Comparison of ENCODE assay signal across 12 mouse cellular contexts in genomic region chr9:63942608-63942982, GRCm38 (mm10).
DNase-seq lines count a peak whose midpoint lies in the region; ATAC-seq and TF ChIP-seq lines count a peak whose summit lies in the region.
"Had no signal": no experiment of that assay in that cellular context is flagged by ENCODE, and none has a peak within 500 bp of the region (broad histone marks: within the 10 kb centered on the region; RNA-seq: fewer than 3 reads in every experiment).

No protein-coding gene starts in this region.

- H3K4me2 ChIP-seq in heart, embryonic 12.5 days = no peak overlapping the region
- no peak overlapping the region for H3K4me2 ChIP-seq in lung, embryonic 14.5 days
- no peak overlapping the region for H3K4me2 ChIP-seq in embryonic facial prominence, embryonic 15.5 days (replicated peaks)
- H3K4me2 ChIP-seq in midbrain, embryonic 16.5 days (ENCODE audit: low read length) = no peak overlapping the region

- 13% methylated on average over 2 of the region's 2 CpGs for WGBS in heart, embryonic 12.5 days
- 51% methylated on average over 2 of the region's 2 CpGs for WGBS in lung, embryonic 14.5 days
- 32% methylated on average over 2 of the region's 2 CpGs for WGBS in embryonic facial prominence, embryonic 15.5 days
- WGBS in midbrain, embryonic 16.5 days = 70% methylated on average over 2 of the region's 2 CpGs

- no peak for DNase-seq in heart, postnatal 14 days
- no peak for DNase-seq in lung, embryonic 14.5 days
- DNase-seq in lung, postnatal 25 days (ENCODE audit: low spot score) = no peak
- DNase-seq in urinary bladder, adult 18-20 months (ENCODE audit: low spot score in 2 of 2) = no peak
- DNase-seq in thymus, postnatal 4 days = no peak
- DNase-seq: cerebellum, adult 9-10 months; kidney, postnatal 10 days; right cerebral cortex, postnatal 25 days had no signal

- peak overlapping the region; percentile 88 for H3K27ac ChIP-seq in heart, embryonic 12.5 days (ENCODE audit: poor library complexity, severe bottlenecking)
- H3K27ac ChIP-seq in lung, embryonic 14.5 days (ENCODE audit: low read depth) = 0 out of 2 replicates have a peak overlapping the region, but pooled peaks have one; percentile 32
- H3K27ac ChIP-seq in embryonic facial prominence, embryonic 15.5 days (replicated peaks) = peak overlapping the region; percentile 17; the same call in 1 of the 2 replicates
- H3K27ac ChIP-seq in midbrain, embryonic 16.5 days (ENCODE audit: low read length) = 0 out of 2 replicates have a peak overlapping the region, but pooled peaks have one; percentile 25
- H3K27ac ChIP-seq: left cerebral cortex, adult 2 months had no signal

- H3K9ac ChIP-seq in heart, embryonic 12.5 days = no peak overlapping the region; the same call in 1 of the 2 replicates
- no peak overlapping the region for H3K9ac ChIP-seq in lung, embryonic 14.5 days
- H3K9ac ChIP-seq in embryonic facial prominence, embryonic 15.5 days = no peak overlapping the region
- H3K9ac ChIP-seq in midbrain, embryonic 16.5 days (ENCODE audit: low read depth, low read length) = no peak overlapping the region

- TF ChIP-seq CTCF in lung, embryonic 14.5 days (IDR thresholded peaks at IDR 0.05; ENCODE audit: low read depth) = no peak

- H3K4me3 ChIP-seq in heart, embryonic 12.5 days = no peak overlapping the region
- H3K4me3 ChIP-seq in lung, embryonic 14.5 days (ENCODE audit: low read depth, low read length) = no peak overlapping the region
- no peak overlapping the region for H3K4me3 ChIP-seq in embryonic facial prominence, embryonic 15.5 days (replicated peaks)
- H3K4me3 ChIP-seq in midbrain, embryonic 16.5 days (ENCODE audit: low read depth, low read length) = no peak overlapping the region
- H3K4me3 ChIP-seq: left cerebral cortex, adult 2 months had no signal

- H3K27me3 ChIP-seq in heart, embryonic 12.5 days (replicated peaks) = no peaks in the 10 kb centered on the region
- H3K27me3 ChIP-seq in lung, embryonic 14.5 days (ENCODE audit: insufficient read depth, low read length) = no peaks in the 10 kb centered on the region
- H3K27me3 ChIP-seq in embryonic facial prominence, embryonic 15.5 days = no peaks in the 10 kb centered on the region
- H3K27me3 ChIP-seq in midbrain, embryonic 16.5 days (ENCODE audit: control insufficient read depth, insufficient read depth, low read depth, low read length) = no peaks in the 10 kb centered on the region

- H3K9me3 ChIP-seq in heart, embryonic 12.5 days (replicated peaks) = no peaks in the 10 kb centered on the region
- H3K9me3 ChIP-seq in lung, embryonic 14.5 days (ENCODE audit: low read depth, low read length) = no peaks in the 10 kb centered on the region
- no peaks in the 10 kb centered on the region for H3K9me3 ChIP-seq in embryonic facial prominence, embryonic 15.5 days (replicated peaks)
- H3K9me3 ChIP-seq in midbrain, embryonic 16.5 days (replicated peaks; ENCODE audit: control insufficient read depth, low read length, poor library complexity, severe bottlenecking) = no peaks in the 10 kb centered on the region

- H3K4me1 ChIP-seq in heart, embryonic 12.5 days (replicated peaks) = peaks cover 51% of the 10 kb centered on the region
- H3K4me1 ChIP-seq in lung, embryonic 14.5 days (ENCODE audit: insufficient read depth) = peaks cover 10% of the 10 kb centered on the region; the same call in 1 of the 2 replicates
- H3K4me1 ChIP-seq in embryonic facial prominence, embryonic 15.5 days = peaks cover 16% of the 10 kb centered on the region
- peaks cover 11% of the 10 kb centered on the region; the same call in 1 of the 2 replicates for H3K4me1 ChIP-seq in midbrain, embryonic 16.5 days (ENCODE audit: control insufficient read depth, insufficient read depth, low read length)

- H3K36me3 ChIP-seq in heart, embryonic 12.5 days = no peaks in the 10 kb centered on the region
- H3K36me3 ChIP-seq in lung, embryonic 14.5 days (ENCODE audit: insufficient read depth) = no peaks in the 10 kb centered on the region
- no peaks in the 10 kb centered on the region for H3K36me3 ChIP-seq in embryonic facial prominence, embryonic 15.5 days
- no peaks in the 10 kb centered on the region for H3K36me3 ChIP-seq in midbrain, embryonic 16.5 days (ENCODE audit: control insufficient read depth, insufficient read depth, low read length)

- peak; percentile 42 for ATAC-seq in heart, embryonic 12.5 days (ENCODE audit: insufficient number of reproducible peaks, low FRiP score)
- peak; percentile 35; the same call in 1 of the 2 replicates for ATAC-seq in lung, embryonic 14.5 days (ENCODE audit: insufficient read depth)
- no peak for ATAC-seq in embryonic facial prominence, embryonic 15.5 days (ENCODE audit: insufficient number of reproducible peaks, low FRiP score, low TSS enrichment, low read depth)
- peak; percentile 8; the same call in 1 of the 2 replicates for ATAC-seq in midbrain, embryonic 16.5 days

- intact Hi-C loops in heart, postnatal 14 days (cut with DNase I) = no loop called here

Comparison
In these comparisons a context has a peak if more than half of its experiments do, and no peak if none do; other contexts are left out.
1. H3K27ac ChIP-seq: peak in every context shown above with its lines; median percentile 88 in heart, embryonic 12.5 days; 32 in lung, embryonic 14.5 days; 25 in midbrain, embryonic 16.5 days; 17 in embryonic facial prominence, embryonic 15.5 days.